Mouse (Mus musculus) forebrain, embryonic 16.5 days (tissue): ENCODE data around the gene Rbm20. TPM values are rescaled to one million over a fixed set of nuclear protein-coding genes. Genes with fewer than 3 reads are reported as not detected.
A peak's percentile ranks its signal among the peaks of the same experiment; 100 is the strongest.

ENCODE experiments used
- ATAC-seq: fragments of 200-750 bp; cut with Nextera tagmentation; 2 replicates; pipeline ENCODE4 v1.8.0; 2017; ENCODE audit warnings: mild to moderate bottlenecking, moderate library complexity
- H3K27ac ChIP-seq: fragments of 300-500 bp; sonication (generic); 2 replicates; pipeline ENCODE4 v1.5.1; 2014; ENCODE audit warnings: low read length, control low read depth
- H3K27me3 ChIP-seq: fragments of 300-500 bp; sonication (generic); replicated peaks from 2 replicates; pipeline ENCODE4 v1.6.1; 2014; ENCODE audit warnings: low read length; ENCODE audit not compliant: control insufficient read depth, insufficient read depth
- H3K36me3 ChIP-seq: fragments of 300-500 bp; sonication (generic); 2 replicates; pipeline ENCODE4 v1.6.1; 2014; ENCODE audit not compliant: control insufficient read depth, insufficient read depth
- H3K4me1 ChIP-seq: fragments of 300-500 bp; sonication (generic); replicated peaks from 2 replicates; pipeline ENCODE4 v1.6.1; 2014; ENCODE audit warnings: low read length; ENCODE audit not compliant: control insufficient read depth, insufficient read depth
- H3K4me2 ChIP-seq: fragments of 300-500 bp; sonication (generic); 2 replicates; pipeline ENCODE4 v1.6.1; 2014; ENCODE audit warnings: mild to moderate bottlenecking, low read length, control low read depth
- H3K4me3 ChIP-seq: fragments of 300-500 bp; sonication (generic); replicated peaks from 2 replicates; pipeline ENCODE4 v1.5.1; 2014; ENCODE audit warnings: mild to moderate bottlenecking, low read length, control low read depth
- H3K9ac ChIP-seq: fragments of 300-500 bp; sonication (generic); replicated peaks from 2 replicates; pipeline ENCODE4 v1.6.1; 2014; ENCODE audit warnings: low read depth, low read length, control low read depth
- H3K9me3 ChIP-seq: fragments of 300-500 bp; sonication (generic); 2 replicates; pipeline ENCODE4 v1.6.1; 2016; ENCODE audit warnings: low read length; ENCODE audit not compliant: control insufficient read depth
- WGBS: fragments of 180-500 bp; shearing (Covaris S2); extraction: QIAGEN DNeasy Blood & Tissue Kit; methylation state at CpG from one replicate; pipeline ENCODE4 v1.1.7; 2014; 5-methylcytosine and 5-hydroxymethylcytosine counted together
- polyA plus RNA-seq: library from polyadenylated mRNA; unstranded; fragments of >200 nt; fragmentation: Nextera tagmentation; extraction: Ambion mirVana; gene quantifications from 2 replicates; pipeline ENCODE4 v1.2.1, GENCODE M21; 2015

Gene Rbm20
- polyA plus RNA-seq, 1 experiment from 2014 or later: 3.9 TPM

DNA sequence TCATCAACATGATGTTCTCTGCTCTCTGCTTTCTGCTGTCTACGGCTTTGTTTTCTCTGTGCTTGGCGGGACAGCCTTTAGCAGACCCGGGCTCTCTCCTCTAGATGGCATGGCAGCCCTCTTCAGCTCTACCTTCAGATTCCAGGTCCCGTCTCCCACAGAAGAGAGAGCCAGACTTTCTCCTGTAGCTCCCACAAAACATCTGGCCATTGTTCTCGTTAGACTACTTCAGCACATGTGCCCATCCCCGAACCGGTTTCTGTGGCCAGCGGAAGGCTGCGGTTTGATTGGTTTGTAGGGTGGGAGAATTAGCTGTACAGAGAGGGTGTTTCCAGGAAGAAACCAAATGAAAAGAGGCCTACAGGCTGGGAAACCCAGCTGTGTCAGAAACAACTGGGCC, 161.7 kb downstream of the Rbm20 start:
- Histone ChIP-seq H3K9me3 (no peaks in the 10 kb centered on the region), H3K27me3 (no peaks in the 10 kb centered on the region), H3K27ac (no peak overlapping the region), H3K4me3 (no peak overlapping the region), H3K4me1 (peaks cover 24% of the 10 kb centered on the region), H3K4me2 (no peak overlapping the region), H3K9ac (no peak overlapping the region), H3K36me3 (no peaks in the 10 kb centered on the region)
- WGBS: 49% methylated on average over 9 of the region's 9 CpGs
- no peak for ATAC-seq

DNA sequence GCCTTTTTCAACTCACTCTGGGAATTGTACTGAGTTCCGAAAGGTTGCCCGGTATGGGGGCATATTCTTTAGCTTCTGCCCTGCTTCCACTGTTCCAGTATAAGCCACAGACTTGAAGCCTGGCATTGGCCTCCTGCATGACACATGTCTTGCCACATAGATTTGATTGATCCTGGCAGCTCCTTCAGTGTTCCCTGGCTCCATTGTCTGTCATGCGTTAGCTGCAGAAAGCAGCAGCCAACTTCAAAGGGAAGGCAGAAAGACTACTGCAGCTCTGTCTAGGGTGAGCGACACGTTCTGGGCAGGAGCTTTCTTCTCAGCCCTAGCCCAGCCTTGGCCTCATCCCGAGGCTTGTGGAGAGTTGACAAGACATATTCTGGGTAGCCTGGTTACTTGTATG, 162.7 kb downstream of the Rbm20 start:
- H3K4me3 ChIP-seq: no peak overlapping the region
- H3K9me3 ChIP-seq: no peaks in the 10 kb centered on the region
- H3K4me2 ChIP-seq: no peak overlapping the region
- 12% methylated on average over 6 of the region's 6 CpGs for WGBS
- peaks cover 22% of the 10 kb centered on the region for H3K4me1 ChIP-seq
- peak; percentile 78 for ATAC-seq
- H3K9ac ChIP-seq: no peak overlapping the region
- no peaks in the 10 kb centered on the region for H3K36me3 ChIP-seq
- H3K27me3 ChIP-seq: no peaks in the 10 kb centered on the region
- no peak overlapping the region for H3K27ac ChIP-seq

DNA sequence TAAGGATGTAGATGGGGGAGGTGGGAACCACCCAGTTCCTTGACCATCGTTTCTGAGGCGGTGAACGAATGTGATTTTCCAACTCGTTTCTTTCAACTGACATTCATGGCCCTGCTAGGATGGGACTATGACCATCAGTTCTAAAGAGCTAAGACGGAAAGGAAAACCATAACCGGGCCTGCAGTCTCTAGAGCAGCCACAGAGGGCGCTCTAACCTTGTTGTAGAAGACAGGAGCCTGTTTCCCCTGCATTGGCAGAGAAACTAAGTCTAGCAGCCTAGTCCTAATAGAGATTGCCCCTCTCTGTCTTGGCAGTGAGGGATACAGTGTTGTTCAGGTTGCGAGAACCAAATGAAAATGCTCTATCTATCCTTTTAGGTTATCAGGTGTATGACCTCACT, 164.8 kb downstream of the Rbm20 start:
- peaks cover 15% of the 10 kb centered on the region for H3K4me1 ChIP-seq
- no peak overlapping the region for H3K27ac ChIP-seq
- 64% methylated on average over 8 of the region's 8 CpGs for WGBS
- H3K36me3 ChIP-seq: no peaks in the 10 kb centered on the region
- no peaks in the 10 kb centered on the region for H3K9me3 ChIP-seq
- H3K4me2 ChIP-seq: no peak overlapping the region
- no peaks in the 10 kb centered on the region for H3K27me3 ChIP-seq
- H3K4me3 ChIP-seq: no peak overlapping the region
- no peak for ATAC-seq
- no peak overlapping the region for H3K9ac ChIP-seq

DNA sequence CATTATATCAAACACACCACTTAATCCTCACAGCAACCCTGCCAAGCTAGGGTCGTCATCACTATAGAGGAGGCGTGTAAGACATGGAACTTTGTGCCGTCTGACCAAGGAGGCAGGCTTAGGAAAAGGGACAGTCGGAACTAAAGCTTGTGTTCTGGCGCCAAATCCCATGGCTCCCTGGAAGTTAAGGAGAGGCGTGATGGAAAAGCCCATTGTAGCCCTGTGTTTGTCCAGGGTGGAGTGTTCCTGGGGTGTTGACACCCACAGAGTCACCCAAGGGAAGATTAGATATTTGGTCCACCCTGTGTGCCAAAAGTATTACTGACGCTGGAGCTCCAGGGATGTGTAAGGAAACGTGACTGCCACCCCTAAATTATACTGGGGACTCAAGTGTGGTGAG, 166.9 kb downstream of the Rbm20 start:
- Histone ChIP-seq H3K4me1 (peaks cover 12% of the 10 kb centered on the region), H3K36me3 (no peaks in the 10 kb centered on the region), H3K4me3 (no peak overlapping the region), H3K27me3 (no peaks in the 10 kb centered on the region), H3K4me2 (no peak overlapping the region), H3K9ac (no peak overlapping the region), H3K27ac (no peak overlapping the region), H3K9me3 (no peaks in the 10 kb centered on the region)
- 92% methylated on average over 8 of the region's 8 CpGs for WGBS
- no peak for ATAC-seq

DNA sequence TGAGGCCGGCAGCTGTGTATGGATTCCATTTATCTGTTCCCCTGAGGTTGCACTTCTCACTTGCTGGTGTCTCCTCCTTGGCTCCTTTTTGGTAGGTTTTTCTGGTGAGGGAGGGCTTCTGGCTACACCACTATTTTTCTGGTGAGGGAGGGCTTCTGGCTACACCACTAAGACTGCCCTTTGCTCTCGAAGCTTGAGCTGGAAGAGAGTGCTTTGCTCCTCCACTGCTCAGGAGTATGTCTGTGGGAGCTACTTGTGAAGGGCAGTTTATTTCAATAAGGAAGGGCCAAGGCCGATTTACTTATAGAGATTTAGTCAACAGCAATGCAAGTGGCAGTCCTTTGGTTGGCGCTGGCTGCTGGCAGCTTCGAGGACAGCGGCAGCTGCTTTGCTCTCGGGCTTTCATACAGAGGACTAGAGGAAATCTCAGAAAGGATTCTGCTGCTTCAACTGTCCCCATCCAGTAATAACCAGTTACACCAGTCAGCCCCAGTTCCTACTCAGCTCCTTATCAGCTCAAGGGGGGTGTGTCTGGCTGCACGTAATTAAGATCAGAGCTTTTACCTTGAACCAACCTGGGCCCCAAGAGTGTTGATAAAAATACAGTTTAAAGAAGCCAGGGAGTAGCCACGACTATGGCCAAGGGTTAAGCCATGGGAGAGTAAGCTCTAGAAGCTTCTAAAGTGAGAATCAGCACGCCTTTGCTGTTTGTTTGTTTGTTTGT, 171.3 kb downstream of the Rbm20 start:
- no peak overlapping the region for H3K4me2 ChIP-seq
- H3K4me1 ChIP-seq: peaks cover 36% of the 10 kb centered on the region
- no peaks in the 10 kb centered on the region for H3K9me3 ChIP-seq
- WGBS: 82% methylated on average over 10 of the region's 10 CpGs
- no peak overlapping the region for H3K27ac ChIP-seq
- ATAC-seq: no peak
- H3K36me3 ChIP-seq: no peaks in the 10 kb centered on the region
- H3K9ac ChIP-seq: no peak overlapping the region
- H3K4me3 ChIP-seq: no peak overlapping the region
- no peaks in the 10 kb centered on the region for H3K27me3 ChIP-seq

DNA sequence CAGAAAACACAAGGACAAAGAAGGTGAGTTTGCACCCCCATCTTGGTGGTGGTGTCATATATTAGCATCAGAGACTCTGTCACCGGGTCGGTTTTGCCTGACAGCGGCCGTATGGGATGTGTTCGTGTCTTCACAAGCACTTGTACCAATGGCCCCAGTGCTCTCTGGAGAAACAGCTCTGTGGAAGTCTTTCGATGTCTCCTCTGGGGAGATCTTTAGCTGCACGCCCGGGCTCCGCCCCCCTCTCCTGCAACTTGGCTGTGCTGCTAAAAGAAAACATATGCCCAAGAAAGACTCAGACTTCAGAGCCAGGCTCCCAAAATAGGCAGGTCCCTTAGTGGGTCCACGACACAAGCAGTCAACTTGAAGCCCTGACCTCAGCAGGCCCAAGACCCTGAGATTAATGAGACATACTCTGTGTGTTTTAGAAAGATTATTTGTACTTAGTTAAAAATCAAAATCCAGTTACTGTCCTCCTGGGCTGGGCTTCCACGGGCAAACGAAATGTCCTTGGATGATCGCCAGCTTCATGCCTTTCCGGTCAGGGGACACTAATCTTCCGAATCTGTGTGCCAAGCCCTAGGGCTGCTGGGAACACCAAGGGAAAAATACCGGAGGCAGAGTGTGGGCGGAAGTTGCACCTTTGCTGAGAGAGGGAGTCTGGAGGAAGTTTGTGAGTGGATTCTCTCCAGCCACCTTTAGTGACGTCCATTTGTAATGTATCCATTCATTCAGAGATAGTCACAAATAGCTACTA, 173.2 kb downstream of the Rbm20 start:
- no peaks in the 10 kb centered on the region for H3K36me3 ChIP-seq
- WGBS: 37% methylated on average over 18 of the region's 18 CpGs
- ATAC-seq: no peak
- no peaks in the 10 kb centered on the region for H3K9me3 ChIP-seq
- peaks cover 49% of the 10 kb centered on the region for H3K4me1 ChIP-seq
- peak overlapping the region; percentile 39; the same call in 1 of the 2 replicates for H3K27ac ChIP-seq
- no peak overlapping the region for H3K9ac ChIP-seq
- no peak overlapping the region for H3K4me3 ChIP-seq
- H3K4me2 ChIP-seq: peak overlapping the region; percentile 13; the same call in 1 of the 2 replicates
- no peaks in the 10 kb centered on the region for H3K27me3 ChIP-seq

DNA sequence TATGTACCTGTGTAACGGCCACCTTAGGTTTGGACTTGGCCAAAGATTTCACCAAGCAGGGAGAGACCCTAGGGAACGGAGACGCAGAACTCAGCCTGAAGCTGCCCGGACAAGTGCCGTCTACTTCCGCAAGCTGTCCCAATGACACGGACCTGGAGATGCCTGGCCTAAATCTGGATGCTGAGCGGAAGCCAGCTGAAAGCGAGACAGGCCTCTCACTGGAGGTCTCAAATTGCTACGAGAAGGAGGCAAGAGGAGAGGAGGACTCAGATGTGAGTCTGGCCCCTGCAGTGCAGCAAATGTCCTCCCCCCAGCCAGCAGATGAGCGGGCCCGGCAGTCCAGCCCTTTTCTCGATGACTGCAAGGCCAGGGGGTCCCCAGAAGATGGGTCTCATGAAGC, 174.2 kb downstream of the Rbm20 start:
- no peak overlapping the region for H3K4me2 ChIP-seq
- H3K4me3 ChIP-seq: no peak overlapping the region
- no peak for ATAC-seq
- 71% methylated on average over 13 of the region's 13 CpGs for WGBS
- no peaks in the 10 kb centered on the region for H3K27me3 ChIP-seq
- peak overlapping the region; percentile 91 for H3K27ac ChIP-seq
- peaks cover 59% of the 10 kb centered on the region for H3K4me1 ChIP-seq
- no peak overlapping the region for H3K9ac ChIP-seq
- H3K9me3 ChIP-seq: no peaks in the 10 kb centered on the region
- H3K36me3 ChIP-seq: no peaks in the 10 kb centered on the region

DNA sequence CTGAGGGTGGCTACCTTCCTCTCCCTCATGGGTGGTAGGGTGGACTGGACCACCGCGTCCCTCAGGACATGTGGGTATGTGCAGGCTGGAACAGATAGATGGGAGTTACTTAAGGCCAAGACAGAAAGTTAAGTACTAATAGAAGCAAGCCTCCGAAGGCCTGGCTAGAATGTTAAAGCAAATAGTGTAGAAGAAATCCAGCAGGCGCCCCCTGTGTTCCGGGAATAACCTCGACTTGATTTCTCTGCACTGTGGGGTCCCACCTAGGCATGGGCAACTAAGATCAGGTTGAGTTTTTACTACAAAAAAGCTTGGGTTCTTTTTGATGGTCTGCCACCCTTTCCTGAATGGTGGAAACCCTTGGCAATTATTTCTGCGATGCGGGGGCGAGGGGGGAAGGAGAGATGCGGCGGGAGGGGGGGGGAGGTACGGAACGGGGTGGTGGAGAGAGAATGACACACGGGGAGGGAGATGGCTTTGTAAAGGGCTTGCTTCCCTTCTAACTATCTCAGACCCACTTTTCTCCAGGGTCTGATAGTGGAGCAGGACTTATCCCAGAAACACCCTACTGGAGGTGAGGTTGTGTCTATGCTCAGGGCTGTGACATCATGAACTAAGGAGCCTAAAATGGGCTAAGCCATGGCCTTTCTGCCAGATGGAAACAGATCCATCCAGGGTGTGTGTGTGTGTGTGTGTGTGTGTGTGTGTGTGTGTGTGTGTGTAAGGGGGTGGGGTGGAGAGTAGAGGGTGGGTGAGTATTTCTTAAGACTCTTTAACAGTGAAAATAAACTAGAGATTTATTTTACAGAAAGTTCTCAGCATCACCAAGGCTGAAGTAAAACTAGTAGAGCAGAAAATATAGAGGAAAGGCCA, 175.0 kb downstream of the Rbm20 start:
- peak; percentile 13 for ATAC-seq
- H3K9ac ChIP-seq: no peak overlapping the region
- H3K9me3 ChIP-seq: no peaks in the 10 kb centered on the region
- H3K36me3 ChIP-seq: no peaks in the 10 kb centered on the region
- WGBS: 44% methylated on average over 11 of the region's 14 CpGs
- no peak overlapping the region for H3K4me3 ChIP-seq
- peak overlapping the region; percentile 91 for H3K27ac ChIP-seq
- peaks cover 66% of the 10 kb centered on the region for H3K4me1 ChIP-seq
- H3K27me3 ChIP-seq: no peaks in the 10 kb centered on the region
- H3K4me2 ChIP-seq: peak overlapping the region; percentile 50
